Mouse (Mus musculus): ENCODE measurements around the gene Reep3. TPM values are rescaled to one million over a fixed set of nuclear protein-coding genes. Genes with fewer than 3 reads are reported as not detected.

Reep3 gene
- polyA plus RNA-seq, 2 experiments = 35.0 to 41.3 TPM

GRCm38 (mm10) chr10:67025573-67026236 is 71.0 kb downstream of the Reep3 start:
- H3K27ac ChIP-seq (replicated peaks; ENCODE audit: low read depth, low read length) = peak overlapping the region; percentile 53; the same call in 1 of the 2 replicates
- H3K9ac ChIP-seq (ENCODE audit: low read depth, low read length, severe bottlenecking) = no peak overlapping the region
- ATAC-seq (ENCODE audit: low FRiP score, low read depth) (peak; percentile 80; the same call in 1 of the 2 replicates), DNase-seq (ENCODE audit: low spot score) (peak; percentile 83)
- H3K36me3 ChIP-seq (ENCODE audit: control insufficient read depth, insufficient read depth, low read length) = peaks cover 11% of the 10 kb centered on the region
- no peaks in the 10 kb centered on the region for H3K27me3 ChIP-seq (ENCODE audit: control insufficient read depth, insufficient read depth, low read length)
- no peak overlapping the region for H3K4me3 ChIP-seq (replicated peaks; ENCODE audit: low read length)
- peaks cover 19% of the 10 kb centered on the region; the same call in 1 of the 2 replicates for H3K4me1 ChIP-seq (ENCODE audit: control insufficient read depth, insufficient read depth, low read length)
- 0 out of 2 replicates have a peak overlapping the region, but pooled peaks have one; percentile 2 for H3K4me2 ChIP-seq (replicated peaks; ENCODE audit: low read depth, low read length, severe bottlenecking)
- H3K9me3 ChIP-seq (ENCODE audit: control insufficient read depth, low read length) = no peaks in the 10 kb centered on the region
- TF ChIP-seq POLR2A (IDR thresholded peaks at IDR 0.05; ENCODE audit: borderline replicate concordance, extremely low read depth, insufficient read depth, insufficient read length) = no peak
- 43% methylated on average over 10 of the region's 10 CpGs for WGBS

DNA sequence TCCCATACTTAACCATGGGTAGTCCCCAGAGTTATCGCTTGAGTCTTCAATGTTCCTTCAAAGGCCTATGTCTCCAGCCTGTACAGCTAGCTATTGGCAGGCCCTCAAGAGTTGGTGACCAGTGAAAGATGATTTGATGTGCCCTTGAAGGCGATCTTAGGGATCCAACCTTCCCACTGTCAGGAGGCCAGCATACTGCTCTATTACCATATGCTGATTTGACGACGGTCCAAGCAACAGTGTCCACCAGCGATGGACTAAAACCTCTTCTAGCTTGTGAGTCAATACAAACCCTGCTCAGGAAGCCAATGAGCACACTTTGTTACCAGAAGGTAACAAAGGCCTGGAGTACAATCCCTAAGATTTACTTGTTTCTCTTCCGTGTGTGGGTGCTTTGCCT is 72.4 kb downstream of the Reep3 start:
- Histone ChIP-seq H3K36me3 (ENCODE audit: control insufficient read depth, insufficient read depth, low read length) (peaks cover 16% of the 10 kb centered on the region), H3K4me3 (replicated peaks; ENCODE audit: low read length) (no peak overlapping the region), H3K27me3 (ENCODE audit: control insufficient read depth, insufficient read depth, low read length) (no peaks in the 10 kb centered on the region), H3K4me2 (replicated peaks; ENCODE audit: low read depth, low read length, severe bottlenecking) (no peak overlapping the region), H3K9me3 (ENCODE audit: control insufficient read depth, low read length) (no peaks in the 10 kb centered on the region), H3K9ac (ENCODE audit: low read depth, low read length, severe bottlenecking) (no peak overlapping the region), H3K27ac (replicated peaks; ENCODE audit: low read depth, low read length) (no peak overlapping the region), H3K4me1 (ENCODE audit: control insufficient read depth, insufficient read depth, low read length) (peaks cover 19% of the 10 kb centered on the region; the same call in 1 of the 2 replicates)
- 94% methylated on average over 6 of the region's 6 CpGs for WGBS
- DNase-seq (ENCODE audit: low spot score) (no peak), ATAC-seq (ENCODE audit: low FRiP score, low read depth) (no peak)
- TF ChIP-seq POLR2A (IDR thresholded peaks at IDR 0.05; ENCODE audit: borderline replicate concordance, extremely low read depth, insufficient read depth, insufficient read length) = no peak

- DNase-seq (ENCODE audit: low spot score) (no peak), ATAC-seq (ENCODE audit: low FRiP score, low read depth) (no peak)
- H3K27ac ChIP-seq (replicated peaks; ENCODE audit: low read depth, low read length) = no peak overlapping the region
- no peak overlapping the region for H3K9ac ChIP-seq (ENCODE audit: low read depth, low read length, severe bottlenecking)
- H3K36me3 ChIP-seq (ENCODE audit: control insufficient read depth, insufficient read depth, low read length) = peaks cover 16% of the 10 kb centered on the region
- H3K9me3 ChIP-seq (ENCODE audit: control insufficient read depth, low read length) = no peaks in the 10 kb centered on the region
- no peak for TF ChIP-seq POLR2A (IDR thresholded peaks at IDR 0.05; ENCODE audit: borderline replicate concordance, extremely low read depth, insufficient read depth, insufficient read length)
- H3K4me2 ChIP-seq (replicated peaks; ENCODE audit: low read depth, low read length, severe bottlenecking) = no peak overlapping the region
- 87% methylated on average over 9 of the region's 9 CpGs for WGBS
- H3K4me3 ChIP-seq (replicated peaks; ENCODE audit: low read length) = no peak overlapping the region
- no peaks in the 10 kb centered on the region for H3K27me3 ChIP-seq (ENCODE audit: control insufficient read depth, insufficient read depth, low read length)
- H3K4me1 ChIP-seq (ENCODE audit: control insufficient read depth, insufficient read depth, low read length) = peaks cover 17% of the 10 kb centered on the region; the same call in 1 of the 2 replicates
These were observed 73.7 kb downstream of the Reep3 start for GRCm38 (mm10) chr10:67023092-67023491.

DNA sequence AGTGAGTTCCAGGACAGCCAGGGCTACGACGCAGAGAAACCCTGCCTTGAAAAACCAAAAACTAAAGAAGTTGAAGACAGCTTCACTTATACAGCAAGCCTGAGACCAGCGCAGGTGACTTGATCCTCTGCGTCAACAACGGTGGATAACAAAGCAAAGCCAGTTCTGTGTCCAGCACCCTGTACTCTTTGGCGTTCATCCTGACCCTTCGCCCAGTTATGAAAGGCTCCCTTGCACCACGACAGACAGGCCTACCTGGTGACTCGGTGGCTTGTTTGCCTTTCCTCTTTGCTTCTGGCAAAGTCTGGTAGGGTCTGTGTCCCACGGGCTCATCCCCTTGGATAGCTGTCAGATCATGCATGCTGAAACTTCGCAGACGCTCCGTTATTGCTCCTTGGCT is 75.3 kb downstream of the Reep3 start:
- no peak overlapping the region for H3K9ac ChIP-seq (ENCODE audit: low read depth, low read length, severe bottlenecking)
- DNase-seq (ENCODE audit: low spot score) = no peak
- peaks cover 16% of the 10 kb centered on the region for H3K36me3 ChIP-seq (ENCODE audit: control insufficient read depth, insufficient read depth, low read length)
- no peaks in the 10 kb centered on the region for H3K9me3 ChIP-seq (ENCODE audit: control insufficient read depth, low read length)
- ATAC-seq (ENCODE audit: low FRiP score, low read depth) = no peak
- WGBS = 93% methylated on average over 13 of the region's 13 CpGs
- no peaks in the 10 kb centered on the region for H3K27me3 ChIP-seq (ENCODE audit: control insufficient read depth, insufficient read depth, low read length)
- TF ChIP-seq POLR2A (IDR thresholded peaks at IDR 0.05; ENCODE audit: borderline replicate concordance, extremely low read depth, insufficient read depth, insufficient read length) = no peak
- H3K27ac ChIP-seq (replicated peaks; ENCODE audit: low read depth, low read length) = no peak overlapping the region
- peaks cover 15% of the 10 kb centered on the region; the same call in 1 of the 2 replicates for H3K4me1 ChIP-seq (ENCODE audit: control insufficient read depth, insufficient read depth, low read length)
- no peak overlapping the region for H3K4me3 ChIP-seq (replicated peaks; ENCODE audit: low read length)
- H3K4me2 ChIP-seq (replicated peaks; ENCODE audit: low read depth, low read length, severe bottlenecking) = no peak overlapping the region

- ATAC-seq (ENCODE audit: low FRiP score, low read depth) = peak; percentile 91
- no peak overlapping the region for H3K4me2 ChIP-seq (replicated peaks; ENCODE audit: low read depth, low read length, severe bottlenecking)
These were observed 77.9 kb downstream of the Reep3 start for GRCm38 (mm10) chr10:67018875-67019274.

More at GRCm38 (mm10) chr10:67018875-67019274, 77.9 kb downstream of the Reep3 start:
- peak; percentile 78 for DNase-seq (ENCODE audit: low spot score)
- H3K9ac ChIP-seq (ENCODE audit: low read depth, low read length, severe bottlenecking) = no peak overlapping the region
- H3K4me1 ChIP-seq (ENCODE audit: control insufficient read depth, insufficient read depth, low read length) = no peaks in the 10 kb centered on the region
- H3K27me3 ChIP-seq (ENCODE audit: control insufficient read depth, insufficient read depth, low read length) = no peaks in the 10 kb centered on the region
- H3K27ac ChIP-seq (replicated peaks; ENCODE audit: low read depth, low read length) = no peak overlapping the region
- H3K4me3 ChIP-seq (replicated peaks; ENCODE audit: low read length) = no peak overlapping the region
- TF ChIP-seq POLR2A (IDR thresholded peaks at IDR 0.05; ENCODE audit: borderline replicate concordance, extremely low read depth, insufficient read depth, insufficient read length) = no peak
- no peaks in the 10 kb centered on the region for H3K9me3 ChIP-seq (ENCODE audit: control insufficient read depth, low read length)
- 20% methylated on average over 6 of the region's 6 CpGs for WGBS
- peaks cover 24% of the 10 kb centered on the region for H3K36me3 ChIP-seq (ENCODE audit: control insufficient read depth, insufficient read depth, low read length)

Measured in limb, embryonic 14.5 days (tissue).